Mouse (Mus musculus): ENCODE measurements around the gene Spata16. TPM values are rescaled to one million over a fixed set of nuclear protein-coding genes. Genes with fewer than 3 reads are reported as not detected.

Gene Spata16
- total RNA-seq, 2 experiments from 2014 or later, result not detected

GRCm38 (mm10) chr3:26826958-26827839 is 189.8 kb downstream of the Spata16 start:
- no peak for ATAC-seq (replicated peaks; ENCODE audit: poor library complexity)

- ATAC-seq (replicated peaks; ENCODE audit: poor library complexity), result no peak
These were observed 195.5 kb downstream of the Spata16 start for GRCm38 (mm10) chr3:26832954-26833353.

DNA sequence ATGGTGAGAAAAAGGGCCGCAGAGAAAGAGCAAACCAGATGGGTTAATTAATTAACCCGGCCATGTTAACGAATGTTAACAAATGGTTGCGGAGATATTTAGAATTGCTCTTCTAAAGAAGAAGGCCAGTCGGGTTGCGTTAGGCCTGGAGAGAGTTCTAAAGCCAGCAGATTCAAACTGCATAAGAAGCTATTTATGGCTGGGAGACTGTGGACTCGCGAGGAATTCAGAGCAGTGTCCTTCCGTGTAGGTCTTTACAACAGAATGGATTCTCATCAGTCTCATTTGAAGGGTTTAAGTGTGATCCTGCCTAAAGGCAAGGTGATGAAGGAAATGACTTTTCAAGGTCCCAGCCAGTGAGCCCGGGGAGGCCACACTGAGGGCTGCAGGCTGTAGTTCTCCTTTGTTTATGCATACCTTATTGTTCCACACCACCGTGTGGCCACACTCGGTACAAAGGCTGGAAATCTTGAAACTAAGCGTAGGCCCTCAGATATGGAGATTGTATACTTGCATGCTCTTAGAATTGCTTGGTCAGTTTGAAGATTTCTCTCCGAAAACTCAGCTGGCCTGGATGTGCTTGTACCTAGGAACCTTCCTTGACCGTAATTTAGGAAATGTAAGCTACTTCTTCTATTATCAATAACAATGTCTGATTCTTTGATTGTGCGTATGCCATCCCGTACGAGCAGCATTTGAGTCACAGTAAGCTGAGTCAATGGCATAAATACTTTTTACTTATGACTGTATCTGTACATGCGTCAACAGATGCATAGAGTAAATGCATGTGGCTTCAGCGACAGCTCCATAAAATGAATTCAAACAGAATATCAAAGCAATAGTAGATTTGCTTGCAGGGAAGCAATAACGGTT is 197.0 kb downstream of the Spata16 start:
- peak; percentile 58 for ATAC-seq (replicated peaks; ENCODE audit: poor library complexity)

DNA sequence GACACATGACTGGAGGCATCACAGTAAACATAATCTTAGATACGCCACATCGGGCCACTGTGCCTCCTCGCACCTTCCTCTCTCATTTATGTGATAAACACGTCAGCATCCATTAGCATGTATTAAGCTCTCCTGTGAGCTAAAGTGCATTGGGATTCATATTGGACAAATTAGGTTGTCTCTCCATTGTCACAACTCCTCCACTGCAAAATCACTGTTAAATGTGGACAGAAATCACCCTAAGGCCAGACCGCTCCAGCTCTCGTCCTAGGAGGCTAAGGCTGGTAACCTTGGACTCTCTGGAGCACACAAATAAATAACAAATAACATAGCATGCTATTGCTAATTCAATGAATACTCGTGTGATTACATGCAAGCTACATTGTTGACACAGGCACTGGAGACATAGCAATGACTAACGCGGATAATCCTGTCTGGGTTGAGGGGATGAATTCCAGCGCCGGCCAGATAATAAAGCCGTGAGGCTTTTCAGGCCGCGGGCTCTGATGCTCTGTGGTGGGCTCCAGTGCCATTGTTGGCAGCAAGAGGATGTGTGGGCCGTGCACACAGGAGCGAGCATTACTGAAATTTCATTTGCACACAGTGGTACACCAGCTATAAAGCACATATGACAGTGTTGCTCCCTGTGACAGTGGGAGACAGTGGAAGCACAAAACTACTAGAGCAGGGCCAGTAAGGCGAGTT is 197.8 kb downstream of the Spata16 start:
- no peak for ATAC-seq (replicated peaks; ENCODE audit: poor library complexity)

DNA sequence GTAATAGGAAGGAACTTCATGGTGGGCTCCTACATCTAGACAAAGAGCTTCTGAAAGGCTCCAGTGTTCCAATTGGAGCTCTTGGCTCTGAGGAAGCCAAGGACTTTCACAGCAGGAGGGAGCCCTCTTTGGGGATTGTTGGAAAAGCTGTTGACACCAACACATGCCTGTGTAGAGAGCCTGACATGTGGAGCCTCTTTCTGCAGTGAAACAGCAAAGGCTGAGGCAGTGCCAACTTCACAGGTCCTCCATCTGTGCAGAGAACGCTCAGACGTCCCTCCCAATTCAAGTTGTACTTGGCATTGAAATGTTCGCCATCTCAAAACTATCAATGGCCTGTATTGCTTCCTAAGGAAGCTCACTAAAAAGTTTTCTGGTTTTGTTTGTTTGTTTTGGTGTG is 207.6 kb downstream of the Spata16 start:
- ATAC-seq (replicated peaks; ENCODE audit: poor library complexity), result no peak

- ATAC-seq (replicated peaks; ENCODE audit: poor library complexity), result no peak
These were observed 210.5 kb downstream of the Spata16 start for GRCm38 (mm10) chr3:26847935-26848334.

DNA sequence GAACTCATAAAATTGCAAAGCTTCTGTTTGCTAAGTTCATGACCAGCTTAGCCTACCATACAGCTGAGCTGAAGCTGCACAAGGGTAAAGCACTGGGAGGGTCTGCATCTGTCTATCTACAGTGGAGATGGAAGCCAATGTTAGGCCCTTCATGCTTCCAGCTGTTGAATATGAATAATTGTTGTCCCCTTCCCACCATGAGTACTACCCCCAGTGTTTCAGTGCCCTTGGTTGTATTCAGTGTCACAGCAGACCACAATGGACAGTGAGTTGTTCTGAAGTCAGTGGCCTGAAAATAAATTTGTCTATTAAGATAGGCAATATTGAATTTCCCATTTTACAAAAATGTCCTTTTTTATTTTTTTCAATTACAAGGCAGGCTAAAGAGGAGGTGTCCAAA is 212.8 kb downstream of the Spata16 start:
- no peak for ATAC-seq (replicated peaks; ENCODE audit: poor library complexity)

- ATAC-seq (replicated peaks; ENCODE audit: poor library complexity), result no peak
These were observed 213.5 kb downstream of the Spata16 start for GRCm38 (mm10) chr3:26850691-26851563.

GRCm38 (mm10) chr3:26853557-26853956 is 216.1 kb downstream of the Spata16 start:
- no peak for ATAC-seq (replicated peaks; ENCODE audit: poor library complexity)

DNA sequence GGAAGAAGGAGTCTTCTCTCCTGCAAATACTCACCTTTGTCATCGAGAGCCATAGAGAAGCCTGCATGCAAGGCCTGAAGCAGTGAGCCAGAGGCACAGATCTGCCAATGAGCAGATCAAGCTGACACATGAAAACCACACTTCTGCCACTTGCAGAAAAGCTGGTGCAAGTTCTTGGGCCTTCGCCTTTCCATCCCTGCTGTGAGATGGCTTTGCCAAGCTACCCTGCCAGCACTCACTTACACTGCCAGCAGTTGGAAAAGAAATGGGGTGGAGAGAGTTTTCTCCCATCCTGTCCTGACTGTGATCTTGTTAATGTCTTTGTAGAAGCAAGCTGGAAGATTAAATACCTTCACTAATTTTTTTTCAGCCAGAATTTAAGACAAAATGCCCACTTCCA is 237.3 kb downstream of the Spata16 start:
- no peak for ATAC-seq (replicated peaks; ENCODE audit: poor library complexity)

GRCm38 (mm10) chr3:26877291-26877690 is 239.9 kb downstream of the Spata16 start:
- no peak for ATAC-seq (replicated peaks; ENCODE audit: poor library complexity)

DNA sequence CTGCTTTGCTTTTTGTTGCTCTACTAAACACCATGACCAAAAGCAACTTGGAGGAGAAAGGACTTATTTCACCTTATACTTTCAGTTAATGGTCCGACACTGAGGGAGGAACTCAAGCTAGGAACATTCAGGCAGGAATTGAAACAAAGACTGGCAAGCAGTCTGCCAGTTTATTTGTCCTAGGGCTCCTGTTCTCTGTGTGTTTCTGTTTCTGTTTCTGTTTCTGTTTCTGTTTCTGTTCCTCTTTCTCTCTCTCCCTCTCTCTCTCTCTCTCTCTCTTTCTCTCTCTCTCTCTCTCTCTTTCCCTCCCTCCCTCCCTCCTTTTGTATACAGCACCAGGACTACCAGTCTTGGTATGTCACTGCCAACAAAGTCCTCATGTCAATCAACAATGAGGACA is 279.2 kb downstream of the Spata16 start:
- no peak for ATAC-seq (replicated peaks; ENCODE audit: poor library complexity)

- ATAC-seq (replicated peaks; ENCODE audit: poor library complexity), result no peak
These were observed 283.6 kb downstream of the Spata16 start for GRCm38 (mm10) chr3:26920986-26921385.

- no peak for ATAC-seq (replicated peaks; ENCODE audit: poor library complexity)
These were observed 284.2 kb downstream of the Spata16 start for GRCm38 (mm10) chr3:26921576-26921975.

DNA sequence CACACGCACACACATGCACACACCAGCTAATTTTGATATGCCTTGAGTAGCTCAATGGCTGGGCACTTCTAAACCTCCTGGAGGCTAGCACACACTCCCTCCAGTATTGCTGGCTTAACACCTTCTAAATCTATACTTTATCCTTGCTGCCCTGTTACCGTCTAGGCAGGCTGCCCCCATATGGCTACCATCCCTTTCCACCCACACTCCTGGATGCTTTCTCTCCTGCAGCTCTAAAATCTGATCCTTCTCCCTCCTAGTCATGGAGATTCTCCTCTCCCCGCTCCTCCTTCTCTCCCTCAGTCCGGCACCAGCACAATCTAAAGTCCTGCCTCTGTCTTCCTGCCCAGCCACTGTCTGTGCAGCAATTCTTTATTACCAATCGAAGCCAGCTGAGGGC is 286.0 kb downstream of the Spata16 start:
- ATAC-seq (replicated peaks; ENCODE audit: poor library complexity), result no peak

- no peak for ATAC-seq (replicated peaks; ENCODE audit: poor library complexity)
These were observed 286.8 kb downstream of the Spata16 start for GRCm38 (mm10) chr3:26924212-26924611.

GRCm38 (mm10) chr3:26933079-26933478 is 295.7 kb downstream of the Spata16 start:
- ATAC-seq (replicated peaks; ENCODE audit: poor library complexity), result no peak

DNA sequence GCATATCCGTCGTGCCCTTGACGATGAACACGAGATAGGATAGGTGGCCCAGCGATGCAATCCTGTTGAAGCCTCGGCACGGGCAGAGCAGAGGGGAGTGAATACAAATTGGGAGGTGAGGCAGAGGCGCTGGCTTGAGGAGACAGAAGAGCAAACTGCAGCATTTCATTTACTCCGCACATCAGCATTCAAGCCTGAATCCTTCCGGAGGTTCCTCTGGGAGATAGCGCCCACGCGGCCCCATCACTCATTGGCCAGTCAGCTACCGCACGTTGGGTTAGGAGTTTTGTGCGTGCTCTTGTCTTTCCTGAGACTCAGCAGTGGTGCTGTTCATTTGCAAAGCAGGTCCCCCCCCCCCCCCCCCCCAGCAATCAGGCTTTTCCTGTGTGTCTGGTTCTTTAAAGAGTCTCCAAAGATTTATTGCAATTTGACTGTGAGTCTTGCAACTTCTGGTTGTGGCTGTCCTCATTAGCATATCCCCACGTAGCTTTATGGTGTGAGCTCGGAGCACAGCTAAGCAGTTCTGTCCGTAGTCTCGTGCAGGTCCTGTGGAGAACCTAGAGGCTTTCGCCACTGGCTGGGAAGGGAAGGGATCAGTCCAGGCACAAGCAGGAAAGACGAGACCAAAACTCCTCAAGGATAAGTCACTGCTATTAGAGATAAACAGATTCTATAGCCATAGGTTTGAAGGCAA is 299.6 kb downstream of the Spata16 start:
- no peak for ATAC-seq (replicated peaks; ENCODE audit: poor library complexity)

DNA sequence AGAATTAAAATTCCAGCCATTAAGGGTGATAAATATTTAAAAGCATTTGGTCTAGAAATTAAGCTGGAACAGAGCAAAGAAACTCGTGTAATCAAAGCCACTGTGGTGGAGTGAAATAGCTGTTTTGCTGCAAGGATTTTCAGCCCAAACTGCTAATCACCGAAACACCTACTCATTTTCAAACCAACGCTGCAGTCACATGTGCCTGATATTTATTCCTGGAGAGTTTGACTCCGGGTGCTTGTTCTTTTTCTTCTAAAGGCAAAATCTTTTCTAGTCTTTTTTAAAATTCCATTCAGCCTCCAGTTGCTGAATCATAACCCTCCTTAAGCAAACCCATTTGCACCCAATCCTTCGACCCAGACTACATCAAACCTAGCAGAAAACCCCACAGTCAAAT is 329.4 kb downstream of the Spata16 start:
- no peak for ATAC-seq (replicated peaks; ENCODE audit: poor library complexity)
